Mouse (Mus musculus) T-helper 17 cell (primary cell): ENCODE results near the gene Fryl.

ENCODE experiments used
- in situ Hi-C, 2 experiments: fragments of 300-600 bp; cut with MboI, MseI; formaldehyde crosslinking; loops; 1 replicate in 1 of 2; 2 replicates in 1 of 2; pipeline ENCODE4 v1.15.1; 2025; ENCODE audit warnings: high pct_unique_total_duplicates in 2 of 2

Gene Fryl

GRCm38 (mm10) chr5:73167976-73168768 is 88.2 kb downstream of the Fryl start:
- in situ Hi-C loops: no loop called here

GRCm38 (mm10) chr5:73163970-73164369 is 92.4 kb downstream of the Fryl start:
- in situ Hi-C loops: no loop called here

GRCm38 (mm10) chr5:73162492-73162891 is 93.9 kb downstream of the Fryl start:
- in situ Hi-C loops: no loop called here

GRCm38 (mm10) chr5:73160440-73160839 is 96.0 kb downstream of the Fryl start:
- in situ Hi-C loops: no loop called here

- in situ Hi-C loops: no loop called here
Measured at GRCm38 (mm10) chr5:73157502-73157901, 98.9 kb downstream of the Fryl start.

- in situ Hi-C loops: no loop called here
Measured at GRCm38 (mm10) chr5:73157009-73157408, 99.4 kb downstream of the Fryl start.

DNA sequence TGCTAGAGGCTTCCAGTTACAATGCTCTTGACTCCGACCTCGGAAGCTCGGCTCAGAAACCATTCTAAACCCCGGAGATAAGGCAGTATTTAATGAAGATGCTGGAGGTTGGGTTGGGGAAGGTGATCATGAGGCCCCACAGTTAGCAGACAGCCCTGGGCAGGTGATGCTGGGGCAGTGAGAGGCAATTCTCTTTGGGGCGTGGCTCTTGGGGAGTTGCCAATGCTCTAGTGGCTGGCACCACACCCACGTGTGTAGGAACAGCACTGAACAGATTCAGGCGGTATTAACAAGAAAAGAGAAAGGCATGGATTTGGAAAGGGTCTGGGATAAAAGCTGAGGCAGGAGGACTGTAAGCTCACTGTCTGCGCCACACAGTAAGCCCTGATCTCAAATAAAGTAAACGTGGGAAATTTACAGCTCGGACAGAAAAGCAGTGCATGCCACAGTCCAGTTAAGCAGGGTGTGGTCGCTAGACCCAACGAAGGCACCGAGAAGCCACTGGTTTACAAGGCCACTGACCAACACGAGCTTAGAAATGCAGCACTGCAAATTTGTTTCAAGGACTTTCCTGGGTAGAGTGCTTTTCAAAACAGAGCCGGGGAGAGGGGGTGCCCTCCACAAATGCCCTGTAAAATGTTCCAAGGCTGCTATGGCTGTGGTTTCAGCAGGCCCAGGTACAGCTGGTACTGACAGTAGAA is 100.0 kb downstream of the Fryl start:
- in situ Hi-C loops: no loop called here

DNA sequence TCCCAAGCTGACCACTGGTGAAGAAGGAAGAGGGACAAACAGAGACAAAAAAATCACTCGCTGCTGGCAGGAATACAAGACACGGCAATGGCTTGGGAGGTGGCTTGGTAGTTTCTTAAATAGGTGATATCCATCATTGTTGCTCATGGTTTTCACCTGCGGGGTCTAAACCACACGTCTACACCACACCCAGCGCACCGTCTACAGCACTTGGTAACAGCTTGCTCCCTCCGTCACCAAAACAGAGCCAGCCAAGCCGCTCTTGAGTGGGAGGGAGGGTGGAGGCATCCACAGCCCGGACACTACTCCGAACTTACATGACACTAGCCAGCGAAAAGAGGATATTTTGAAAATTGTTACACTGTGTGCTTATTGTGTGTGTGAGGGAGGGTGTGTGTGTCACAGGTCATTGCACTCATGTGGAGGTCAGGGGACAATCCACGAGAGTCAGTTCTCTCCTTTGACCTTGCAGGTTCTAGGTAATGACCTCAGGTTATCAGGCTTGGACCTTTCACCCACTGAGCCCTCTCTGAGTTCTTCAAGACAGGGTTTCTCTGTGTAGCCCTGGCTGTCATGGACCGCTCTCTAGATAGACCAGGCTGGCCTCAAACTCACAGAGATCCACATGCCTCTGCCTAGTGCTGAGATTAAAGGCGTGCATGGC is 102.5 kb downstream of the Fryl start:
- in situ Hi-C loops: no loop called here

DNA sequence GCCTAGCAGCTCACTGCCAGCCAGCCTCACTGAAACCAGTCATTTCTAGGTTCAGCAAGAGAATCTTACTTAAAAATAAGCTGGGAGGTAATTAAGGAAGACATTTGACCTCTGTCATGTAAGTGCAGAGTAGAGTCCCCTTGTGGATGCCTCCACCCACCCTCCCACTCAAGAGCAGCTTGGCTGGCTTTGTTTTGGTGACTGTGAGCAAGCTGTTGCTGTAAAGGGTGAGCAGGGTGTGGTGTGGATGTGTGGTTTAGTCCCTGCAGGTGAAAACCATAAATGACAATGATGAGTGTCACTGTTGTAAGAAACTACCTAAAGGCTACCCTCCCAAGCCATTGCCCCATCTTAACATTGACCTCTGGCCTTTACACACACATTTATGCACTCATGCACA is 104.2 kb downstream of the Fryl start:
- in situ Hi-C loops: no loop called here

GRCm38 (mm10) chr5:73150877-73151445 is 105.5 kb downstream of the Fryl start:
- in situ Hi-C loops: no loop called here

GRCm38 (mm10) chr5:73144987-73145386 is 111.4 kb downstream of the Fryl start:
- in situ Hi-C loops: loop anchor here in 1 of 2 experiments (10.0 kb wide), 1 partner anchor 1760 kb away; no protein-coding TSS in a partner anchor

- in situ Hi-C loops: loop anchor here in 1 of 2 experiments (10.0 kb wide), 1 partner anchor 1763 kb away; no protein-coding TSS in a partner anchor
Measured at GRCm38 (mm10) chr5:73141712-73142111, 114.7 kb downstream of the Fryl start.

GRCm38 (mm10) chr5:73141161-73141560 is 115.3 kb downstream of the Fryl start:
- in situ Hi-C loops: loop anchor here in 1 of 2 experiments (10.0 kb wide), 1 partner anchor 1764 kb away; no protein-coding TSS in a partner anchor

GRCm38 (mm10) chr5:73137561-73137960 is 118.9 kb downstream of the Fryl start:
- in situ Hi-C loops: loop anchor here in 1 of 2 experiments (5.0 kb wide), 1 partner anchor 245 kb away; no protein-coding TSS in a partner anchor

DNA sequence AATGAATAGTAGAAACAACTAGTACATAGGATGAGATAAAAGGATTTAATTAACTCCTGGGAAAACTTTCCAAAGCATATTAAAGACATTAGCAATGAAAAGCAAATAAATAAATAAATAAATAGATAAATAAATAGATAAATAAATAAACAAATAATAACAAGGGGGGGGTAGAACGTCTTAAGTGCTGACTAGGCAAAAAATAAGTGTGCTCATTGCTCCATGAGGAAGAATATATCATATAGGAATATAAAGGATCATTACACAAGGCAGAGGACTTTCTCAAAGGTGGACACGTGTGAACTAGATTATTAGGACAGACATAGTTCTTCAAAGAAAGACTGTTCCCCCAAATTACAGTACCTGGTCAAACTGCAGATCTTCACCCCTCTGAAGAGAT is 120.5 kb downstream of the Fryl start:
- in situ Hi-C loops: loop anchor here in 1 of 2 experiments (5.0 kb wide), 1 partner anchor 246 kb away; no protein-coding TSS in a partner anchor

- in situ Hi-C loops: loop anchor here in 1 of 2 experiments (5.0 kb wide), 1 partner anchor 247 kb away; no protein-coding TSS in a partner anchor
Measured at GRCm38 (mm10) chr5:73135131-73135530, 121.3 kb downstream of the Fryl start.

GRCm38 (mm10) chr5:73133833-73134185 is 122.6 kb downstream of the Fryl start:
- in situ Hi-C loops: loop anchor here (5.0 kb wide), 3 partner anchors 63 to 248 kb away; no protein-coding TSS in a partner anchor

DNA sequence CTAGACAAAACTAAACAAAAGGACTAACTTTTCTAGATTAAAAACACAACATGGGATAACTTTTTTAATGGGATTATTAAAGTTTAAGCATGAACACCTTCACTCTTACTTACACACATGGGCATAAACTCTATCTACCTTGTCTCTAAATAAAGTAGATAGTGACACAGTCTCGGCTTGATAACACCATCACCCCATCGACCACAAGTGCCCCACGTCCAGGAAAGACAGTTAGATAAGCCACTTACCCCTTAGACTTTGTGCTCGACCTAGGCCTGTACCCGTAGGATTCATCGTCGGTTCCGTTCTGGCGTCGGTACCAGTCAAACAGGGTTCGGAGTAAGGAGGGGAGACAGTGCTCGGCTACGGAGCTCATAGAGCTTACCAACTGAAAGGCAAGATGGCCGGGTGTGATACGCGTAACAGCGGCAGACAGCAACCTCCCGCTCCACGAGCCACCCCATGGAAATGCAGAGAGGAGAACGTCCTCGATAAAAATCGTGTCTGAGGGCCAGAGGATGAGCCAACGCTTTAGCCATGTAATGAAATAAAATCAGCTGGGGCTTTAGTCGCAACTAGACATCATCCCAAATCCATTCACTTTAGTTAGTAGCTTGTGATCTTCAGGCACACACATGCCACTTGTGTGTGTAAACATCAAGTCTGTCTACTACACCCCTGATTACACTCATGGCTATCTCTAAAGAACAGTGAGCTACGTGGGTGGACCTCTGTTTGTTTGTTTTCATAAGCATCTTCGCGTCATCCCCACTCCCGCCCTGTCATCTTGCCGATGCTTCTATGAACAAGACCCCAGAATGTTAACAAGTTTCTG is 123.2 kb downstream of the Fryl start:
- in situ Hi-C loops: loop anchor here (5.0 kb wide), 3 partner anchors 64 to 249 kb away; no protein-coding TSS in a partner anchor

GRCm38 (mm10) chr5:73130984-73131383 is 125.4 kb downstream of the Fryl start:
- in situ Hi-C loops: loop anchor here (5.0 kb wide), 3 partner anchors 66 to 251 kb away; no protein-coding TSS in a partner anchor

- in situ Hi-C loops: loop anchor here (5.0 to 10.0 kb wide), 4 partner anchors 67 to 1435 kb away; no protein-coding TSS in a partner anchor
Measured at GRCm38 (mm10) chr5:73129871-73130270, 126.5 kb downstream of the Fryl start.
